Mouse (Mus musculus) retina, adult 2 months (tissue): ENCODE results near the gene Trex1.

Experiments
- DNase-seq: peaks from one replicate; pipeline ENCODE4 v3.0.0-alpha.2; 2012; ENCODE audit warnings: low read depth, low spot score

The Trex1 gene

GRCm38 (mm10) chr9:109087987-109088386, 28.5 kb upstream of the Trex1 start:
- no peak for DNase-seq

GRCm38 (mm10) chr9:109084922-109085321, 25.4 kb upstream of the Trex1 start:
- no peak for DNase-seq

GRCm38 (mm10) chr9:109082124-109082800, 22.7 kb upstream of the Trex1 start, which contains the start of the genes Ccdc51 and Tma7:
Ccdc51 (plus strand) TSS chr9:109082493.
Tma7 (minus strand) TSS chr9:109082587.
- peak; percentile 94 for DNase-seq

GRCm38 (mm10) chr9:109081749-109082123, 22.2 kb upstream of the Trex1 start:
- DNase-seq: no peak

GRCm38 (mm10) chr9:109080516-109080915, 21.0 kb upstream of the Trex1 start:
- DNase-seq: peak; percentile 83

- peak; percentile 77 for DNase-seq
Observed at GRCm38 (mm10) chr9:109073661-109074573, 14.4 kb upstream of the Trex1 start, which contains the start of gene Atrip. Atrip (minus strand) TSS chr9:109074124.

GRCm38 (mm10) chr9:109068095-109068735, 8.7 kb upstream of the Trex1 start:
- no peak for DNase-seq

- no peak for DNase-seq
Observed at GRCm38 (mm10) chr9:109060898-109061295, 1.4 kb upstream of the Trex1 start.

GRCm38 (mm10) chr9:109060184-109060897, 807 bp upstream of the Trex1 start:
- no peak for DNase-seq

- no peak for DNase-seq
Observed at GRCm38 (mm10) chr9:109058006-109058765, 1.3 kb downstream of the Trex1 start.

- no peak for DNase-seq
Observed at GRCm38 (mm10) chr9:109057543-109057942, 2.0 kb downstream of the Trex1 start.

- DNase-seq: no peak
Observed at GRCm38 (mm10) chr9:109056916-109057315, 2.6 kb downstream of the Trex1 start.

GRCm38 (mm10) chr9:109056081-109056690, 3.3 kb downstream of the Trex1 start:
- DNase-seq: no peak

GRCm38 (mm10) chr9:109055271-109056030, 4.1 kb downstream of the Trex1 start:
- no peak for DNase-seq

- DNase-seq: no peak
Observed at GRCm38 (mm10) chr9:109054712-109055111, 4.8 kb downstream of the Trex1 start.

GRCm38 (mm10) chr9:109053851-109054250, 5.7 kb downstream of the Trex1 start:
- DNase-seq: no peak

- no peak for DNase-seq
Observed at GRCm38 (mm10) chr9:109053366-109053765, 6.2 kb downstream of the Trex1 start.

- no peak for DNase-seq
Observed at GRCm38 (mm10) chr9:109052490-109053260, 6.9 kb downstream of the Trex1 start.
